Mouse (Mus musculus) lung, postnatal 0 days (tissue): ENCODE data around the gene Car12. TPM values are rescaled to one million over a fixed set of nuclear protein-coding genes. Genes with fewer than 3 reads are reported as not detected.
A peak's percentile ranks its signal among the peaks of the same experiment; 100 is the strongest.

Source experiments
- ATAC-seq: fragments of 200-750 bp; cut with Nextera tagmentation; 2 replicates; pipeline ENCODE4 v1.8.0; 2017; ENCODE audit warnings: moderate library complexity
- DNase-seq: peaks from one replicate; pipeline ENCODE4 v3.0.0-alpha.2; 2016; ENCODE audit warnings: low spot score
- H3K27ac ChIP-seq: fragments of 300-500 bp; sonication (generic); 2 replicates; pipeline ENCODE4 v1.5.1; 2014; ENCODE audit warnings: antibody characterized with exemption, mild to moderate bottlenecking, low read length, mixed read lengths
- H3K27me3 ChIP-seq: fragments of 300-500 bp; sonication (generic); replicated peaks from 2 replicates; pipeline ENCODE4 v1.6.1; 2014; ENCODE audit warnings: low read length, mixed read lengths; ENCODE audit not compliant: insufficient read depth
- H3K36me3 ChIP-seq: fragments of 300-500 bp; sonication (generic); 2 replicates; pipeline ENCODE4 v1.6.1; 2014; ENCODE audit warnings: low read length, mixed read lengths; ENCODE audit not compliant: insufficient read depth
- H3K4me1 ChIP-seq: fragments of 300-500 bp; sonication (generic); 2 replicates; pipeline ENCODE4 v1.6.1; 2014; ENCODE audit warnings: antibody characterized with exemption, low read depth, low read length, mixed read lengths; ENCODE audit not compliant: insufficient read depth
- H3K4me2 ChIP-seq: fragments of 300-500 bp; sonication (generic); replicated peaks from 2 replicates; pipeline ENCODE4 v1.6.1; 2014; ENCODE audit warnings: low read depth, mild to moderate bottlenecking, low read length, moderate library complexity, mixed read lengths
- H3K4me3 ChIP-seq: fragments of 300-500 bp; sonication (generic); 2 replicates; pipeline ENCODE4 v1.5.1; 2014; ENCODE audit warnings: low read depth, low read length
- H3K9ac ChIP-seq: fragments of 300-500 bp; sonication (generic); replicated peaks from 2 replicates; pipeline ENCODE4 v1.6.1; 2014; ENCODE audit warnings: low read depth, mild to moderate bottlenecking
- H3K9me3 ChIP-seq: fragments of 300-500 bp; sonication (generic); 2 replicates; pipeline ENCODE4 v1.6.1; 2016; ENCODE audit warnings: low read length, mixed read lengths
- CTCF ChIP-seq: IDR thresholded peaks from 2 replicates; pipeline ENCODE4 v1.5.1; 2016; ENCODE audit warnings: antibody characterized with exemption, mild to moderate bottlenecking
- EP300 ChIP-seq: IDR thresholded peaks from 2 replicates; pipeline ENCODE4 v1.6.1; 2016; ENCODE audit warnings: antibody characterized with exemption, mild to moderate bottlenecking, control low read depth
- WGBS: fragments of 180-500 bp; shearing (Covaris S2); extraction: QIAGEN DNeasy Blood & Tissue Kit; methylation state at CpG from one replicate; pipeline ENCODE4 v1.1.7; 2014; 5-methylcytosine and 5-hydroxymethylcytosine counted together
- polyA plus RNA-seq: library from polyadenylated mRNA; unstranded; fragments of >200 nt; fragmentation: Nextera tagmentation; extraction: Ambion mirVana; gene quantifications from 2 replicates; pipeline ENCODE4 v1.2.1, GENCODE M21; 2015

The Car12 gene
- polyA plus RNA-seq, 1 experiment from 2014 or later: 0.24 TPM

DNA sequence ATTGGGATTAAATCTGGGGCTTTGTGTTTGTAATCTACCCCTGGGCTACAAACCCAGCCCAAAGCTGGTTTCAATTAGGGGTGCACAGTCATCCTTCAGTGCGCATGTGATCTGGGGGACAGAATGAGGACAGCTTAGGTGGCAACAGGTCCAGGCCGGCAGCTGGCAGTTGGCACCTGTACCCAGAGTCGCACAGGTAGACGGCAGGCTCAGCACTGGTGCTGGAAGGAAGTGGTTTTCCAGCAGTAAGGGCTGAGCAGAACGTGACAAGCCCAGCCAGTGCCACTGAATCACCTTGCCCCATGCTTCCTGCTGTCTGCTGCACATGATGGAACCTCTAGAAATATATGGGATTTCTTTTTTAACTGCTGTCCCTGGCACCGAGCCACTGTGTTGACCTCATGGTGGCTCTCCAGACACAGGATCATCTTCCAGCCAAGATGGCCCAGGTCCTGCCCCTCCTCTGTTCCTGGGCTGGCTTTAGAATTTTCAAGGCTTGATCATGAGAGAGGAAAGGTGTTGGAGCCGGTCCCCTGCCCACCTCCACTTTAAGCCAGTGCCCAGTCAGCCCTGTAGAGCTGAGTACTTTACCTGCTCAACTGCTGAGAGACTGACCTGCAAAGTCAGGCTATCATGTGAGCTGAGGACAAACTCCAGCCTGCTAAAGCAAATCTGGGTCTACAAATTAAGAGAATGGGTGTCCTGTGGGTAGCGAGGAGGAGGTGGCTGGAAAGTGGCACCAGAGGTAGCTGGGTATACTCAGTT, 7.4 kb downstream of the Car12 start:
- Histone ChIP-seq H3K36me3 (no peaks in the 10 kb centered on the region), H3K4me2 (no peak overlapping the region), H3K27me3 (no peaks in the 10 kb centered on the region), H3K4me1 (no peaks in the 10 kb centered on the region), H3K27ac (no peak overlapping the region), H3K4me3 (no peak overlapping the region), H3K9me3 (no peaks in the 10 kb centered on the region), H3K9ac (no peak overlapping the region)
- DNase-seq (no peak), ATAC-seq (no peak)
- TF ChIP-seq EP300 (no peak), CTCF (no peak)
- 79% methylated on average over 8 of the region's 8 CpGs for WGBS

- Histone ChIP-seq H3K4me2 (no peak overlapping the region), H3K9me3 (no peaks in the 10 kb centered on the region), H3K4me3 (no peak overlapping the region), H3K4me1 (no peaks in the 10 kb centered on the region), H3K27ac (no peak overlapping the region), H3K36me3 (no peaks in the 10 kb centered on the region), H3K27me3 (no peaks in the 10 kb centered on the region), H3K9ac (no peak overlapping the region)
- no peak for DNase-seq
- WGBS: 82% methylated on average over 5 of the region's 5 CpGs
- no peak for ATAC-seq
- TF ChIP-seq CTCF (no peak), EP300 (no peak)
Measured at GRCm38 (mm10) chr9:66722187-66722868, 8.8 kb downstream of the Car12 start.

DNA sequence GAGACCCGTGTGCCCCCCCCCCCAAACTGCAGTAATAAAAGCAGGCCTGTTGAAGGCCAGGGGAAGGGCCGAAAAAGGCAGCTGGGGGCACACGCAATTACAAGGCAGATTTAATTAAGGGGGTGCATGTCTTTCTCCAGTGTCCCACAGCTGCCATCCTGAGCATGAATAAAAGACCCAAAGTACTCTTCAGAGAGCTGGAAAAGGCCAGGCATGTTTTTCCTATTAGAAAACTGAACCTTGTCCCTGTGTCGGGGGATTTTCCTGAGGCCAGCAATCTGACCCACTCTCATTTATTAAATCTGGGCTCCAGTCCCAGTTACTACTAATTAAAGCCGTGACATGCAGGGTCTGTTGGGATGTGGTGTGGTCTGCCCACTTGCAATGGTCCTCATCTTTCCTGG, 9.4 kb downstream of the Car12 start:
- WGBS: 70% methylated on average over 5 of the region's 5 CpGs
- no peak overlapping the region for H3K27ac ChIP-seq
- no peak overlapping the region for H3K4me3 ChIP-seq
- H3K9ac ChIP-seq: no peak overlapping the region
- no peaks in the 10 kb centered on the region for H3K36me3 ChIP-seq
- H3K4me2 ChIP-seq: no peak overlapping the region
- no peaks in the 10 kb centered on the region for H3K9me3 ChIP-seq
- no peak for ATAC-seq
- TF ChIP-seq CTCF: no peak
- no peak for TF ChIP-seq EP300
- H3K27me3 ChIP-seq: no peaks in the 10 kb centered on the region
- DNase-seq: no peak
- H3K4me1 ChIP-seq: no peaks in the 10 kb centered on the region

GRCm38 (mm10) chr9:66725591-66725990, 12.1 kb downstream of the Car12 start:
- H3K9me3 ChIP-seq: no peaks in the 10 kb centered on the region
- no peak overlapping the region for H3K4me2 ChIP-seq
- no peak for TF ChIP-seq CTCF
- TF ChIP-seq EP300: no peak
- 78% methylated on average over 3 of the region's 3 CpGs for WGBS
- H3K36me3 ChIP-seq: no peaks in the 10 kb centered on the region
- H3K4me3 ChIP-seq: no peak overlapping the region
- H3K27ac ChIP-seq: no peak overlapping the region
- DNase-seq: peak; percentile 29
- H3K27me3 ChIP-seq: no peaks in the 10 kb centered on the region
- no peak overlapping the region for H3K9ac ChIP-seq
- no peak for ATAC-seq
- H3K4me1 ChIP-seq: no peaks in the 10 kb centered on the region

DNA sequence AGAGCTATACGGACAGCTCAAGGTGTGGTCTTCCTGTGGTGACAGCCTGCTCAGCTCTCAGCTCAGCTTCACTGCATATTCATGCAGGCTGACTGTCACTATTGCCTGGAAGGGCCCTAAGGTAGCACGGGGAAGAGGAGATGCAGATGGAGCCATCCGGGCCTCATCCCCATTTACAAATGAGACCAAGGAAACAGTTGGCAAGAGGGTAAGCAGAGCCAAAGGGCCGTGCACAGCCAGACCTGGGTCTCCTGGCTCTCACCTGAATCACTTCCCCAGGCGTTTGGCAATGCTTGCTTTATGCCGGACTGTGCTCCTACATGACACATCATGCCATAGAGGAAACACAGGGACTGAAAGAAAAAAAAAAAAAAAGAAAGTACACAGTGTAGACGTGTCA, 13.8 kb downstream of the Car12 start:
- no peak overlapping the region for H3K4me2 ChIP-seq
- DNase-seq: no peak
- no peak for ATAC-seq
- WGBS: 53% methylated on average over 7 of the region's 7 CpGs
- H3K4me3 ChIP-seq: no peak overlapping the region
- TF ChIP-seq CTCF: no peak
- TF ChIP-seq EP300: no peak
- no peaks in the 10 kb centered on the region for H3K27me3 ChIP-seq
- H3K4me1 ChIP-seq: no peaks in the 10 kb centered on the region
- H3K36me3 ChIP-seq: no peaks in the 10 kb centered on the region
- no peak overlapping the region for H3K27ac ChIP-seq
- no peak overlapping the region for H3K9ac ChIP-seq
- H3K9me3 ChIP-seq: no peaks in the 10 kb centered on the region

DNA sequence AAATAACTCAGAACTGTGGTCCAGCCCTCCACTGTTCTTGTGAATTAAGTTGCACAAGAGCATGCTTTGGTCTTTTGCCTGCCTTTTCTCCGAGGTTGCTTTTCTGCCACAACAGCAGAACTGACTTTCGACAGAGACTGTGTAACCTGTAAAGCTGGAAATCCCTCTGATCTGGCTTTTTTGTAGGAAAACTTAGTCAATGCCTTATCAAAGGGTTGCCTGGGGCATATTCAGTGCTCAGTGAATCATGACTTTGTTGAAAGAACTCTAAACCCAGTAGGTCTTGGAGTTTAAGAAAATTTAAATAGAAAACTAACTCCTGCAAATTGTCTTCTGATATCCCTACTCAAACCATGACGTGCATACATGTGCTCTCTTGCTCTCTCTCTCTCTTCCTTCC, 17.1 kb downstream of the Car12 start:
- ATAC-seq (no peak), DNase-seq (no peak)
- Histone ChIP-seq H3K4me1 (no peaks in the 10 kb centered on the region), H3K4me3 (no peak overlapping the region), H3K36me3 (no peaks in the 10 kb centered on the region), H3K27me3 (no peaks in the 10 kb centered on the region), H3K9me3 (no peaks in the 10 kb centered on the region), H3K9ac (no peak overlapping the region), H3K4me2 (no peak overlapping the region), H3K27ac (no peak overlapping the region)
- TF ChIP-seq CTCF (no peak), EP300 (no peak)
- WGBS: 48% methylated on average over 3 of the region's 3 CpGs
